Mouse (Mus musculus): ENCODE data around the gene Ppargc1a. TPM values are rescaled to one million over a fixed set of nuclear protein-coding genes. Genes with fewer than 3 reads are reported as not detected.

Ppargc1a gene
- polyA plus RNA-seq, 1 experiment, result not detected

GRCm38 (mm10) chr5:51415456-51415855, 152.1 kb downstream of the Ppargc1a start:
- no peak for TF ChIP-seq GATA1 (IDR thresholded peaks at IDR 0.05; ENCODE audit: low read length)

DNA sequence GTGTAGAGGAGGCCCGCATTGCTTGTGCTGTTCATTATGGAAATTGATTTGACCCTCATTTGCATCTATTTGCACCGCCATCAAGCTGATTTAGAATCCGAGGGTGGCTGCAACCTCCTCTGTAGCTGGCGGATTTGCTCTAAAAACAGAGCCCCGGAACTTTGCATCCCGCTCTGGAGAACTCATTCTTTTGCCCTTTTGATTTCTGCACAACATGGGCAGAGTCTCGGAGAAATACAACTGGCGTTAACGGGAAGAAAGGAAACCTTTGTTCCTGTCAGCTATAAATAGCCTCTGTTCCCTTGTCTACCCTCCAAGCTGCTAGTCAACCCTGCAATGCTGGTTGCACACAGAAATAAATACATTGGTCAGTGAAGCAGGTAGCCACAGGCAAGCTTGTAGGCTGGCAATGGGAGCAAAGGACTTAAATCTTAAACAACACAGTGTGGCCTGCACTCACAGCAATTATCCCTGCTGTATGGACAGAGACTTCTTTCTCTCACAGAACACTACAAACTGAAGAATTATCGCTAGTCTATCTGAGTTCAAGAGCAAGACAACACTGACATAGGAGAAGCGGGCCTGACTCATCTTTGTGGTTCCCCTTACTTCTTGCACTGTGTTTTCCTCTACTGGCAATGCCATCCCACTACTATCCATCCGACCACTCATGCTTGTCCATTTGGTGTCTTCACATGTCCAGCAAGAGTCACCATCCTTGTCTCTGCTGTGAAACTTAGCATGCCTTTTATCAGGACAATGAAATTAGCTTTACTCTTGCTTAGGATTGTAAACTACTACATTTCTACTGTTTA, 155.0 kb downstream of the Ppargc1a start:
- no peak for TF ChIP-seq GATA1 (IDR thresholded peaks at IDR 0.05; ENCODE audit: low read length)

DNA sequence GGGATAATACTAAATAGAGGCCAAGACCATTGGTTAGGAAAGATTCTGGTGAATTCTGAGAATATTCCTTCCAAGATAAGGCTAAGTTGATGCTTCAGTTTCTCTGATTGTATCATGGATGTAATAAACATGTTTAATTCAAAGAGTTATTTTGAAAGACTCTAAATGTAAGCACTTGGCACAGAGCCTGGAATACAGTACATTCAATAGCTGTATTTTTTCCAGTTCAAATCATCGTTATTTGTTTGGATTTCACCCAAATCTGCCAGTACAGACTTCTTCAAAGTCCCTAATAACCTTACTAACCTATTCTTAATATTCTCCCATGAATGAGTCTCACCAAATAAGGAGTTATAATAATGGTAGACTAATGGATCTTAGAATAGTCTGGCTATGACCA, 157.5 kb downstream of the Ppargc1a start:
- no peak for TF ChIP-seq GATA1 (IDR thresholded peaks at IDR 0.05; ENCODE audit: low read length)

DNA sequence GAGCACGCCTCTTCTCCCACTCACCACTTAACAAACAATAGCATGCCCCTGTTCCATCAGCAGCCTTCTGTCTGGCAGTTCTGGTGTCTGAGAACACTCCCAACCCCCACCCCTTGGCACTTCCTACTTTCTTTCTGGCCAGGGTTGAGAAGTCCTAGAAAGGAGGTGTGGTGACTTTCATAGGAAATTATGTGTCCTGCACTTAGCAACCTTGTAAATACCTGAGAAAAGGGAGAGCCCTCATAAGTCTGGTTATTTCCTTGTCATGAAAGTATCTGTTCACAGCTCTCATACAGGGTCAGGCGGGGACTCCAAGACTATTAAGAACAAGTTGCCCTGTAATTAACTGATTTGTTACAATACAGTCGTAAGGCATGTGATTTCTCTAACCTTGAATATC, 161.1 kb downstream of the Ppargc1a start:
- no peak for TF ChIP-seq GATA1 (IDR thresholded peaks at IDR 0.05; ENCODE audit: low read length)
